Mouse (Mus musculus): ENCODE measurements around the gene Nfe2l2. TPM values are rescaled to one million over a fixed set of nuclear protein-coding genes. Genes with fewer than 3 reads are reported as not detected.
A peak's percentile ranks its signal among the peaks of the same experiment; 100 is the strongest.
"Not testable (repeated sequence)": the region's sequence is repeated elsewhere in the genome, so short reads cannot be mapped to it uniquely, and the experiment has no call there.

Gene Nfe2l2
- total RNA-seq, 2 experiments from 2014 or later = 53.2 to 54.5 TPM

- no peak for DNase-seq
Observed at GRCm38 (mm10) chr2:75713083-75713482, 8.6 kb upstream of the Nfe2l2 start.

GRCm38 (mm10) chr2:75707420-75707819 lies 3.0 kb upstream of the Nfe2l2 start:
- DNase-seq = no peak

- DNase-seq = no peak
Observed at GRCm38 (mm10) chr2:75706435-75706834, 2.0 kb upstream of the Nfe2l2 start.

GRCm38 (mm10) chr2:75705162-75705752 lies 816 bp upstream of the Nfe2l2 start:
- peak; percentile 69 for DNase-seq

GRCm38 (mm10) chr2:75703375-75704181 lies 863 bp downstream of the Nfe2l2 start:
- DNase-seq = peak; percentile 93

GRCm38 (mm10) chr2:75702588-75702976 lies 1.9 kb downstream of the Nfe2l2 start:
- no peak for DNase-seq

- DNase-seq = no peak
Observed at GRCm38 (mm10) chr2:75701822-75702587, 2.4 kb downstream of the Nfe2l2 start.

GRCm38 (mm10) chr2:75701207-75701606 lies 3.2 kb downstream of the Nfe2l2 start:
- DNase-seq = no peak

GRCm38 (mm10) chr2:75700543-75700942 lies 3.9 kb downstream of the Nfe2l2 start:
- DNase-seq = no peak

GRCm38 (mm10) chr2:75698874-75699273 lies 5.6 kb downstream of the Nfe2l2 start:
- no peak for DNase-seq

GRCm38 (mm10) chr2:75698007-75698406 lies 6.4 kb downstream of the Nfe2l2 start:
- no peak for DNase-seq

GRCm38 (mm10) chr2:75697222-75697621 lies 7.2 kb downstream of the Nfe2l2 start:
- DNase-seq = no peak

- no peak for DNase-seq
Observed at GRCm38 (mm10) chr2:75696371-75696770, 8.1 kb downstream of the Nfe2l2 start.

GRCm38 (mm10) chr2:75695676-75696350 lies 8.6 kb downstream of the Nfe2l2 start:
- no peak for DNase-seq

- DNase-seq = not testable (repeated sequence)
Observed at GRCm38 (mm10) chr2:75694926-75695325, 9.5 kb downstream of the Nfe2l2 start.

- DNase-seq = no peak
Observed at GRCm38 (mm10) chr2:75692369-75692768, 12.1 kb downstream of the Nfe2l2 start.

GRCm38 (mm10) chr2:75691316-75691715 lies 13.1 kb downstream of the Nfe2l2 start:
- no peak for DNase-seq

- no peak for DNase-seq
Observed at GRCm38 (mm10) chr2:75690656-75691055, 13.8 kb downstream of the Nfe2l2 start.

- DNase-seq = no peak
Observed at GRCm38 (mm10) chr2:75689482-75690158, 14.8 kb downstream of the Nfe2l2 start.

- DNase-seq = no peak
Observed at GRCm38 (mm10) chr2:75688901-75689300, 15.5 kb downstream of the Nfe2l2 start.

- DNase-seq = no peak
Observed at GRCm38 (mm10) chr2:75687040-75687749, 17.2 kb downstream of the Nfe2l2 start.
